Mouse (Mus musculus) neural tube, embryonic 12.5 days (tissue): ENCODE results near the gene Rxfp1. TPM values are rescaled to one million over a fixed set of nuclear protein-coding genes. Genes with fewer than 3 reads are reported as not detected.
"Not testable (repeated sequence)": the region's sequence is repeated elsewhere in the genome, so short reads cannot be mapped to it uniquely, and the experiment has no call there.

Experiments used
- ATAC-seq: fragments of 200-750 bp; cut with Nextera tagmentation; 2 replicates; pipeline ENCODE4 v1.8.0; 2017; ENCODE audit warnings: low read depth, mild to moderate bottlenecking, moderate TSS enrichment, moderate library complexity; ENCODE audit not compliant: low FRiP score
- H3K27ac ChIP-seq: fragments of 300-500 bp; sonication (generic); 2 replicates; pipeline ENCODE4 v1.5.1; 2016
- H3K27me3 ChIP-seq: fragments of 300-500 bp; sonication (generic); replicated peaks from 2 replicates; pipeline ENCODE4 v1.6.1; 2016; ENCODE audit warnings: mild to moderate bottlenecking
- H3K36me3 ChIP-seq: fragments of 300-500 bp; sonication (generic); 2 replicates; pipeline ENCODE4 v1.6.1; 2016; ENCODE audit warnings: mild to moderate bottlenecking
- H3K4me1 ChIP-seq: fragments of 300-500 bp; sonication (generic); 2 replicates; pipeline ENCODE4 v1.6.1; 2016
- H3K4me2 ChIP-seq: fragments of 300-500 bp; sonication (generic); replicated peaks from 2 replicates; pipeline ENCODE4 v1.6.1; 2016; ENCODE audit warnings: mild to moderate bottlenecking
- H3K4me3 ChIP-seq: fragments of 300-500 bp; sonication (generic); 2 replicates; pipeline ENCODE4 v1.5.1; 2016
- H3K9ac ChIP-seq: fragments of 300-500 bp; sonication (generic); 2 replicates; pipeline ENCODE4 v1.6.1; 2016; ENCODE audit warnings: mild to moderate bottlenecking
- H3K9me3 ChIP-seq: fragments of 300-500 bp; sonication (generic); 2 replicates; pipeline ENCODE4 v1.6.1; 2016; ENCODE audit warnings: mild to moderate bottlenecking
- WGBS: fragments of 180-500 bp; shearing (Covaris S2); methylation state at CpG from one replicate; pipeline ENCODE4 v1.1.7; 2016; 5-methylcytosine and 5-hydroxymethylcytosine counted together
- polyA plus RNA-seq: library from polyadenylated mRNA; unstranded; fragments of >200 nt; fragmentation: Nextera tagmentation; extraction: Ambion mirVana; gene quantifications from 2 replicates; pipeline ENCODE4 v1.2.1, GENCODE M21; 2016

The Rxfp1 gene
- polyA plus RNA-seq, 1 experiment from 2014 or later = 0.09 TPM

- H3K27ac ChIP-seq = no peak overlapping the region
- no peak overlapping the region for H3K4me3 ChIP-seq
- H3K9me3 ChIP-seq = no peaks in the 10 kb centered on the region
- no peaks in the 10 kb centered on the region for H3K27me3 ChIP-seq
- ATAC-seq = no peak
- whole genome bisulfite sequencing = 79% methylated on average over 8 of the region's 8 CpGs
- H3K36me3 ChIP-seq = no peaks in the 10 kb centered on the region
- no peak overlapping the region for H3K9ac ChIP-seq
- H3K4me1 ChIP-seq = no peaks in the 10 kb centered on the region
- H3K4me2 ChIP-seq = no peak overlapping the region
These were observed 31.2 kb downstream of the Rxfp1 start for GRCm38 (mm10) chr3:79706436-79706835.

- H3K4me2 ChIP-seq = no peak overlapping the region
- H3K27me3 ChIP-seq = no peaks in the 10 kb centered on the region
- H3K9me3 ChIP-seq = no peaks in the 10 kb centered on the region
- H3K27ac ChIP-seq = no peak overlapping the region
- no peaks in the 10 kb centered on the region for H3K36me3 ChIP-seq
- H3K9ac ChIP-seq = no peak overlapping the region
- WGBS = 88% methylated on average over 4 of the region's 4 CpGs
- H3K4me3 ChIP-seq = no peak overlapping the region
- H3K4me1 ChIP-seq = no peaks in the 10 kb centered on the region
- ATAC-seq = no peak
These were observed 34.5 kb downstream of the Rxfp1 start for GRCm38 (mm10) chr3:79703135-79703534.

GRCm38 (mm10) chr3:79691957-79692356 is 45.7 kb downstream of the Rxfp1 start:
- Histone ChIP-seq H3K27ac (no peak overlapping the region), H3K27me3 (no peaks in the 10 kb centered on the region), H3K36me3 (no peaks in the 10 kb centered on the region), H3K4me3 (no peak overlapping the region), H3K4me1 (no peaks in the 10 kb centered on the region), H3K9me3 (no peaks in the 10 kb centered on the region), H3K9ac (no peak overlapping the region), H3K4me2 (no peak overlapping the region)
- WGBS = 98% methylated on average over 2 of the region's 2 CpGs
- ATAC-seq = no peak

GRCm38 (mm10) chr3:79690111-79690651 is 47.5 kb downstream of the Rxfp1 start:
- Histone ChIP-seq H3K4me1 (no peaks in the 10 kb centered on the region), H3K4me2 (no peak overlapping the region), H3K9me3 (no peaks in the 10 kb centered on the region), H3K27me3 (no peaks in the 10 kb centered on the region), H3K9ac (no peak overlapping the region), H3K27ac (no peak overlapping the region), H3K36me3 (no peaks in the 10 kb centered on the region), H3K4me3 (no peak overlapping the region)
- 89% methylated on average over 9 of the region's 9 CpGs for WGBS
- ATAC-seq = no peak

- not testable (repeated sequence) for H3K4me3 ChIP-seq, H3K27me3 ChIP-seq, H3K4me1 ChIP-seq, H3K36me3 ChIP-seq, H3K27ac ChIP-seq, H3K9me3 ChIP-seq, ATAC-seq, H3K4me2 ChIP-seq, H3K9ac ChIP-seq
- 85% methylated on average over 4 of the region's 4 CpGs for WGBS
These were observed 49.6 kb downstream of the Rxfp1 start for GRCm38 (mm10) chr3:79688101-79688500.

- ATAC-seq = no peak
- no peaks in the 10 kb centered on the region for H3K9me3 ChIP-seq
- H3K4me3 ChIP-seq = no peak overlapping the region
- H3K36me3 ChIP-seq = no peaks in the 10 kb centered on the region
- H3K4me1 ChIP-seq = 0 out of 2 replicates have a peak, but pooled peaks cover 6% of the 10 kb centered on the region
- no peak overlapping the region for H3K4me2 ChIP-seq
- H3K27ac ChIP-seq = no peak overlapping the region
- WGBS = 73% methylated on average over 8 of the region's 8 CpGs
- H3K27me3 ChIP-seq = no peaks in the 10 kb centered on the region
- no peak overlapping the region for H3K9ac ChIP-seq
These were observed 54.2 kb downstream of the Rxfp1 start for GRCm38 (mm10) chr3:79683529-79683928.

- Histone ChIP-seq H3K4me1 (0 out of 2 replicates have a peak, but pooled peaks cover 6% of the 10 kb centered on the region), H3K9me3 (no peaks in the 10 kb centered on the region), H3K4me3 (no peak overlapping the region), H3K4me2 (no peak overlapping the region; the same call in 1 of the 2 replicates), H3K27me3 (no peaks in the 10 kb centered on the region), H3K27ac (no peak overlapping the region), H3K36me3 (no peaks in the 10 kb centered on the region), H3K9ac (no peak overlapping the region)
- ATAC-seq = no peak
- WGBS = 49% methylated on average over 14 of the region's 14 CpGs
These were observed 55.1 kb downstream of the Rxfp1 start for GRCm38 (mm10) chr3:79682351-79683132.

- Histone ChIP-seq H3K27ac (no peak overlapping the region), H3K4me1 (no peaks in the 10 kb centered on the region), H3K36me3 (no peaks in the 10 kb centered on the region), H3K9me3 (no peaks in the 10 kb centered on the region), H3K9ac (no peak overlapping the region), H3K27me3 (no peaks in the 10 kb centered on the region), H3K4me3 (no peak overlapping the region), H3K4me2 (no peak overlapping the region)
- ATAC-seq = no peak
- 93% methylated on average over 3 of the region's 3 CpGs for WGBS
These were observed 61.3 kb downstream of the Rxfp1 start for GRCm38 (mm10) chr3:79676411-79676810.

- no peak overlapping the region for H3K27ac ChIP-seq
These were observed 63.0 kb downstream of the Rxfp1 start for GRCm38 (mm10) chr3:79674641-79675040.

GRCm38 (mm10) chr3:79673082-79673481 is 64.6 kb downstream of the Rxfp1 start:
- Histone ChIP-seq H3K4me2 (no peak overlapping the region), H3K9ac (no peak overlapping the region), H3K9me3 (no peaks in the 10 kb centered on the region), H3K4me1 (no peaks in the 10 kb centered on the region), H3K4me3 (no peak overlapping the region), H3K27ac (no peak overlapping the region), H3K36me3 (no peaks in the 10 kb centered on the region), H3K27me3 (no peaks in the 10 kb centered on the region)
- no peak for ATAC-seq
- WGBS = 17% methylated on average over 4 of the region's 4 CpGs

More at GRCm38 (mm10) chr3:79674641-79675040, 63.0 kb downstream of the Rxfp1 start:
- no peak for ATAC-seq
- no peak overlapping the region for H3K4me2 ChIP-seq
- no peaks in the 10 kb centered on the region for H3K27me3 ChIP-seq
- no peak overlapping the region for H3K4me3 ChIP-seq
- 85% methylated on average over 5 of the region's 5 CpGs for WGBS
- no peaks in the 10 kb centered on the region for H3K4me1 ChIP-seq
- no peaks in the 10 kb centered on the region for H3K9me3 ChIP-seq
- no peaks in the 10 kb centered on the region for H3K36me3 ChIP-seq
- H3K9ac ChIP-seq = no peak overlapping the region

GRCm38 (mm10) chr3:79672188-79672587 is 65.5 kb downstream of the Rxfp1 start:
- Histone ChIP-seq H3K4me2 (no peak overlapping the region), H3K36me3 (no peaks in the 10 kb centered on the region), H3K9ac (no peak overlapping the region), H3K27me3 (no peaks in the 10 kb centered on the region), H3K4me1 (no peaks in the 10 kb centered on the region), H3K4me3 (no peak overlapping the region), H3K27ac (no peak overlapping the region), H3K9me3 (no peaks in the 10 kb centered on the region)
- WGBS = 81% methylated on average over 16 of the region's 16 CpGs
- no peak for ATAC-seq

- H3K36me3 ChIP-seq = no peaks in the 10 kb centered on the region
- no peak overlapping the region for H3K4me2 ChIP-seq
- WGBS = 88% methylated on average over 7 of the region's 7 CpGs
- no peaks in the 10 kb centered on the region for H3K27me3 ChIP-seq
- H3K4me3 ChIP-seq = no peak overlapping the region
- no peaks in the 10 kb centered on the region for H3K9me3 ChIP-seq
- H3K4me1 ChIP-seq = no peaks in the 10 kb centered on the region
- no peak overlapping the region for H3K9ac ChIP-seq
- H3K27ac ChIP-seq = no peak overlapping the region
- ATAC-seq = no peak
These were observed 67.1 kb downstream of the Rxfp1 start for GRCm38 (mm10) chr3:79670556-79670955.
